Mouse (Mus musculus) C2C12 (cell line): ENCODE data around the gene Adra2b.

Experiments
- CEBPB ChIP-seq: IDR thresholded peaks from one replicate; pipeline ENCODE4 v1.6.1; 2011; ENCODE audit warnings: low read depth, mild to moderate bottlenecking, control low read depth, moderate library complexity
- FOSL1 ChIP-seq: IDR thresholded peaks from one replicate; pipeline ENCODE4 v1.8.0; 2011; ENCODE audit warnings: mild to moderate bottlenecking, low read length; ENCODE audit not compliant: poor library complexity, insufficient read depth, severe bottlenecking
- USF1 ChIP-seq: IDR thresholded peaks from one replicate; pipeline ENCODE4 v1.6.1; 2011; ENCODE audit warnings: low read depth, mild to moderate bottlenecking, control low read depth, moderate library complexity

GRCm38 (mm10) chr2:127371484-127371861 lies 8.5 kb downstream of the Adra2b start:
- TF ChIP-seq CEBPB (no peak), FOSL1 (no peak), USF1 (no peak)
